In the genomic region with DNA sequence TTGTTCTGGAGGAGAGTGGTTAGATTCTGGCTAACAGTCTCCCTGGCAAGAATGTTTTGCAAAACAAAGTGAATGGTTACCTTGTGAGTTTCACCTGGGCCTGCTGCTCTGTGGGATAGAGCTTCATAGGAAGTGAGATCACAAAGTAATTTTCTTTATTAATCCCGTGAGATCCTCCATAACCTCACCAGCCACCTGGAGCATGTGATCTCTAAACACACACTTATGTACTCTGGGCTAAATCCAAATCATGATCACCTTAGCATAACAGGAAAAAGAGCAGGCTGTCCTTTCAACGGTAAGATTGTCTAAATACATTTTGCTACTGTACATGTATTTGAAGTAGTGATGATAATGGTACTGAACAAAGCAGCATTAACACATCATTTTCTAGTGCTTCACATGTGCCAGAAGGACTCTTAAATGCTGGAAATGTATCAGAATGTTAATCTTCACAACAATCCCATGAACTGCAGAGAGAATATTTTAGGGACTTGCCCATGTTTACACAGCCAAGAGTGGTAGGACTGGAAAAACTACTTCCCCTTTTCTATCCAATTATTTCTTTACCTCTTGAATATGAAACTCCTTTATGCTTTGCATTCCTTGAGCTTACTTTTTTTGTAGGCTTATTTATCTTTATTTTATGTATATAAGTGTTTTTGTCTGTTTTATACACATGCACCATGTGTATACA, we compare ENCODE assay signal across 24 mouse cellular contexts. TPM values are rescaled to one million over a fixed set of nuclear protein-coding genes. Genes with fewer than 3 reads are reported as not detected.
DNase-seq lines count a peak whose midpoint lies in the region; ATAC-seq and TF ChIP-seq lines count a peak whose summit lies in the region.
"Had no signal": no experiment of that assay in that cellular context is flagged by ENCODE, and none has a peak within 500 bp of the region (broad histone marks: within the 10 kb centered on the region; RNA-seq: fewer than 3 reads in every experiment).

No protein-coding gene starts in this region.

- no peaks in the 10 kb centered on the region for H3K4me1 ChIP-seq in lung, embryonic 16.5 days (replicated peaks; ENCODE audit: control insufficient read depth, insufficient read depth, low read length)
- no peaks in the 10 kb centered on the region; the same call in 1 of the 2 replicates for H3K4me1 ChIP-seq in lung, adult 2 months (ENCODE audit: control insufficient read depth, insufficient read depth, low read length)
- H3K4me1 ChIP-seq in stomach, embryonic 15.5 days = no peaks in the 10 kb centered on the region
- H3K4me1 ChIP-seq in hindbrain, postnatal 0 days (ENCODE audit: insufficient read depth, low read length) = no peaks in the 10 kb centered on the region
- H3K4me1 ChIP-seq: embryonic facial prominence, embryonic 12.5 days; forebrain, embryonic 13.5 days; heart, embryonic 13.5 days; hindbrain, embryonic 15.5 days had no signal

- no peaks in the 10 kb centered on the region for H3K36me3 ChIP-seq in lung, embryonic 16.5 days (ENCODE audit: control insufficient read depth, insufficient read depth, low read length)
- H3K36me3 ChIP-seq in stomach, embryonic 15.5 days = no peaks in the 10 kb centered on the region
- no peaks in the 10 kb centered on the region for H3K36me3 ChIP-seq in hindbrain, postnatal 0 days (ENCODE audit: insufficient read depth, low read length)
- H3K36me3 ChIP-seq: embryonic facial prominence, embryonic 12.5 days; heart, embryonic 13.5 days; hindbrain, embryonic 15.5 days had no signal

- no peaks in the 10 kb centered on the region for H3K27me3 ChIP-seq in lung, embryonic 16.5 days (ENCODE audit: control insufficient read depth, insufficient read depth, low read depth, low read length)
- no peaks in the 10 kb centered on the region for H3K27me3 ChIP-seq in stomach, embryonic 15.5 days (replicated peaks)
- no peaks in the 10 kb centered on the region for H3K27me3 ChIP-seq in hindbrain, postnatal 0 days (ENCODE audit: insufficient read depth, low read length)
- H3K27me3 ChIP-seq: embryonic facial prominence, embryonic 12.5 days; forebrain, embryonic 13.5 days; heart, embryonic 13.5 days; hindbrain, embryonic 15.5 days had no signal

- TF ChIP-seq POLR2A in lung, adult 2 months (IDR thresholded peaks at IDR 0.05; ENCODE audit: borderline replicate concordance, extremely low read depth, low read depth, low read length) = no peak

- WGBS in lung, embryonic 16.5 days = 36% methylated on average over 2 of the region's 2 CpGs
- 35% methylated on average over 2 of the region's 2 CpGs for WGBS in lung, adult 2 months
- 53% methylated on average over 2 of the region's 2 CpGs for WGBS in stomach, embryonic 15.5 days
- WGBS in hindbrain, postnatal 0 days = 82% methylated on average over 2 of the region's 2 CpGs

- no peak overlapping the region for H3K9ac ChIP-seq in lung, embryonic 16.5 days (ENCODE audit: low read length)
- H3K9ac ChIP-seq in stomach, embryonic 15.5 days = no peak overlapping the region
- no peak overlapping the region for H3K9ac ChIP-seq in hindbrain, postnatal 0 days (replicated peaks; ENCODE audit: low read length)
- H3K9ac ChIP-seq: embryonic facial prominence, embryonic 12.5 days; forebrain, embryonic 13.5 days; forebrain, postnatal 0 days; heart, embryonic 13.5 days; hindbrain, embryonic 15.5 days had no signal

- H3K4me3 ChIP-seq in lung, embryonic 16.5 days (ENCODE audit: low read length) = no peak overlapping the region
- no peak overlapping the region for H3K4me3 ChIP-seq in lung, adult 2 months (replicated peaks; ENCODE audit: extremely low read depth, low read depth, low read length)
- no peak overlapping the region for H3K4me3 ChIP-seq in stomach, embryonic 15.5 days (replicated peaks)
- H3K4me3 ChIP-seq in hindbrain, postnatal 0 days (ENCODE audit: low read length) = no peak overlapping the region
- H3K4me3 ChIP-seq: embryonic facial prominence, embryonic 12.5 days; forebrain, embryonic 13.5 days; heart, embryonic 13.5 days; hindbrain, embryonic 15.5 days had no signal

- no peak for DNase-seq in lung, adult 2 months
- peak; percentile 38 for DNase-seq in lung, postnatal 25 days (ENCODE audit: low spot score)
- no peak for DNase-seq in hindbrain, postnatal 0 days (ENCODE audit: low spot score)
- no peak for DNase-seq in cerebellum, adult 9-11 months
- DNase-seq: adrenal gland, adult 2 months; adrenal gland, postnatal 25 days; cerebellum, adult 18-20 months; cerebellum, postnatal 10 days; embryo, embryonic 11 days; forebrain, postnatal 0 days; gastrocnemius, postnatal 14 days; heart, postnatal 36 days had no signal

- TF ChIP-seq CTCF in lung, adult 2 months (IDR thresholded peaks at IDR 0.05; ENCODE audit: insufficient read depth, low read length) = no peak
- TF ChIP-seq CTCF in hindbrain, postnatal 0 days (IDR thresholded peaks at IDR 0.05; ENCODE audit: low read depth) = no peak

- peak; percentile 82 for ATAC-seq in lung, embryonic 16.5 days (ENCODE audit: low read depth)
- ATAC-seq in stomach, embryonic 15.5 days (ENCODE audit: insufficient read depth, low FRiP score, low read depth) = peak; percentile 70
- no peak for ATAC-seq in hindbrain, postnatal 0 days
- ATAC-seq: forebrain, embryonic 13.5 days; forebrain, postnatal 0 days had no signal

- no peaks in the 10 kb centered on the region for H3K9me3 ChIP-seq in lung, embryonic 16.5 days (ENCODE audit: control insufficient read depth, low read length)
- no peaks in the 10 kb centered on the region for H3K9me3 ChIP-seq in stomach, embryonic 15.5 days
- H3K9me3 ChIP-seq in hindbrain, postnatal 0 days (ENCODE audit: low read length) = no peaks in the 10 kb centered on the region
- H3K9me3 ChIP-seq: embryonic facial prominence, embryonic 12.5 days; forebrain, embryonic 13.5 days; heart, embryonic 13.5 days; hindbrain, embryonic 15.5 days had no signal

- peak overlapping the region; percentile 53 for H3K27ac ChIP-seq in lung, embryonic 16.5 days (ENCODE audit: low read length)
- peak overlapping the region; percentile 67 for H3K27ac ChIP-seq in stomach, embryonic 15.5 days
- H3K27ac ChIP-seq in hindbrain, postnatal 0 days = no peak overlapping the region
- H3K27ac ChIP-seq: embryonic facial prominence, embryonic 12.5 days; forebrain, embryonic 13.5 days; heart, embryonic 13.5 days; hindbrain, embryonic 15.5 days had no signal

- H3K4me2 ChIP-seq in lung, embryonic 16.5 days (ENCODE audit: low read depth, low read length) = no peak overlapping the region
- no peak overlapping the region for H3K4me2 ChIP-seq in stomach, embryonic 15.5 days
- H3K4me2 ChIP-seq in hindbrain, postnatal 0 days (ENCODE audit: low read depth, low read length) = no peak overlapping the region
- H3K4me2 ChIP-seq: embryonic facial prominence, embryonic 12.5 days; forebrain, embryonic 13.5 days; heart, embryonic 13.5 days; hindbrain, embryonic 15.5 days had no signal

RNA-seq across cellular contexts. Expression of a gene that starts 13.4 kb away (rescaled TPM):
- polyA plus RNA-seq in lung, embryonic 16.5 days (2015; fragmentation: Nextera tagmentation; extraction: Ambion mirVana) = 0.41 and 0.50 TPM in 2 replicates
- polyA plus RNA-seq in lung, adult 2 months (2012; rRNA removed) = 0.06 and 5.1 TPM in 2 replicates
- polyA plus RNA-seq in stomach, embryonic 15.5 days (2015; fragmentation: Nextera tagmentation; extraction: Ambion mirVana) = 5.4 and 8.7 TPM in 2 replicates
- total RNA-seq in hindbrain, postnatal 0 days (2014; rRNA removed) = 0.29 TPM in 1 of 2 replicates, not detected in the other
- 0.23 and 0.79 TPM in 2 replicates for polyA plus RNA-seq in hindbrain, postnatal 0 days (2015; fragmentation: Nextera tagmentation; extraction: Ambion mirVana)
- total RNA-seq: common myeloid progenitor, adult 5-6 weeks; ES-E14; gastrocnemius, adult 18-20 months; gastrocnemius, postnatal 14 days; granulocyte monocyte progenitor cell, adult 5-6 weeks; heart, postnatal 36 days had no signal
- polyA plus RNA-seq: adrenal gland, adult 2 months; forebrain, embryonic 13.5 days; heart, embryonic 13.5 days; heart, postnatal 0 days; hindbrain, embryonic 11.5 days had no signal

RNA-seq across cellular contexts. Expression of a gene that starts 46.8 kb away (rescaled TPM):
- not detected in 2 replicates for polyA plus RNA-seq in lung, embryonic 16.5 days (2015; fragmentation: Nextera tagmentation; extraction: Ambion mirVana)
- not detected in 2 replicates for polyA plus RNA-seq in lung, adult 2 months (2012; rRNA removed)
- not detected in 2 replicates for polyA plus RNA-seq in stomach, embryonic 15.5 days (2015; fragmentation: Nextera tagmentation; extraction: Ambion mirVana)
- not detected in 2 replicates for total RNA-seq in hindbrain, postnatal 0 days (2014; rRNA removed)
- polyA plus RNA-seq in hindbrain, postnatal 0 days (2015; fragmentation: Nextera tagmentation; extraction: Ambion mirVana) = not detected in 2 replicates
- total RNA-seq: adrenal gland, adult 2 months; adrenal gland, postnatal 25 days; common myeloid progenitor, adult 5-6 weeks; ES-E14; forebrain, postnatal 0 days; gastrocnemius, adult 18-20 months; gastrocnemius, postnatal 14 days; granulocyte monocyte progenitor cell, adult 5-6 weeks; heart, postnatal 36 days had no signal
- polyA plus RNA-seq: embryonic facial prominence, embryonic 12.5 days; forebrain, embryonic 13.5 days; forebrain, postnatal 0 days; heart, embryonic 13.5 days; heart, postnatal 0 days; hindbrain, embryonic 11.5 days; hindbrain, embryonic 15.5 days had no signal

RNA-seq across cellular contexts. Expression of a gene that starts 56.5 kb away (rescaled TPM):
- not detected in 2 replicates for polyA plus RNA-seq in lung, embryonic 16.5 days (2015; fragmentation: Nextera tagmentation; extraction: Ambion mirVana)
- polyA plus RNA-seq in lung, adult 2 months (2012; rRNA removed) = not detected in 2 replicates
- not detected in 2 replicates for polyA plus RNA-seq in stomach, embryonic 15.5 days (2015; fragmentation: Nextera tagmentation; extraction: Ambion mirVana)
- total RNA-seq in hindbrain, postnatal 0 days (2014; rRNA removed) = not detected in 2 replicates
- not detected in 2 replicates for polyA plus RNA-seq in hindbrain, postnatal 0 days (2015; fragmentation: Nextera tagmentation; extraction: Ambion mirVana)
- total RNA-seq: adrenal gland, adult 2 months; adrenal gland, postnatal 25 days; common myeloid progenitor, adult 5-6 weeks; ES-E14; forebrain, postnatal 0 days; gastrocnemius, adult 18-20 months; gastrocnemius, postnatal 14 days; granulocyte monocyte progenitor cell, adult 5-6 weeks; heart, postnatal 36 days had no signal
- polyA plus RNA-seq: adrenal gland, adult 2 months; embryonic facial prominence, embryonic 12.5 days; forebrain, embryonic 13.5 days; forebrain, postnatal 0 days; heart, embryonic 13.5 days; heart, postnatal 0 days; hindbrain, embryonic 11.5 days; hindbrain, embryonic 15.5 days had no signal
